Mouse (Mus musculus) hindbrain, embryonic 16.5 days (tissue): ENCODE results near the gene Cers1. TPM values are rescaled to one million over a fixed set of nuclear protein-coding genes. Genes with fewer than 3 reads are reported as not detected.
A peak's percentile ranks its signal among the peaks of the same experiment; 100 is the strongest.

ENCODE experiments used
- ATAC-seq: fragments of 200-750 bp; cut with Nextera tagmentation; 2 replicates; pipeline ENCODE4 v1.8.0; 2017; ENCODE audit warnings: moderate TSS enrichment, moderate library complexity
- H3K27ac ChIP-seq: fragments of 300-500 bp; sonication (generic); 2 replicates; pipeline ENCODE4 v1.5.1; 2014; ENCODE audit warnings: low read depth, mild to moderate bottlenecking, control low read depth, low read length, moderate library complexity
- H3K27me3 ChIP-seq: fragments of 300-500 bp; sonication (generic); replicated peaks from 2 replicates; pipeline ENCODE4 v1.6.1; 2014; ENCODE audit warnings: low read length; ENCODE audit not compliant: control insufficient read depth, insufficient read depth
- H3K36me3 ChIP-seq: fragments of 300-500 bp; sonication (generic); 2 replicates; pipeline ENCODE4 v1.6.1; 2014; ENCODE audit warnings: mild to moderate bottlenecking, low read length, moderate library complexity, mixed read lengths; ENCODE audit not compliant: control insufficient read depth, insufficient read depth
- H3K4me1 ChIP-seq: fragments of 300-500 bp; sonication (generic); 2 replicates; pipeline ENCODE4 v1.6.1; 2014; ENCODE audit warnings: low read depth, low read length; ENCODE audit not compliant: control insufficient read depth, insufficient read depth
- H3K4me2 ChIP-seq: fragments of 300-500 bp; sonication (generic); 2 replicates; pipeline ENCODE4 v1.6.1; 2014; ENCODE audit warnings: mild to moderate bottlenecking, low read length, control low read depth, moderate library complexity
- H3K4me3 ChIP-seq: fragments of 300-500 bp; sonication (generic); 2 replicates; pipeline ENCODE4 v1.5.1; 2014; ENCODE audit warnings: mild to moderate bottlenecking, low read length, control low read depth, moderate library complexity
- H3K9ac ChIP-seq: fragments of 300-500 bp; sonication (generic); 2 replicates; pipeline ENCODE4 v1.6.1; 2014; ENCODE audit warnings: low read depth, mild to moderate bottlenecking, control low read depth, low read length, moderate library complexity
- H3K9me3 ChIP-seq: fragments of 300-500 bp; sonication (generic); 2 replicates; pipeline ENCODE4 v1.6.1; 2014; ENCODE audit warnings: mild to moderate bottlenecking, low read length, moderate library complexity; ENCODE audit not compliant: control insufficient read depth
- WGBS: fragments of 180-500 bp; shearing (Covaris S2); extraction: QIAGEN DNeasy Blood & Tissue Kit; methylation state at CpG from one replicate; pipeline ENCODE4 v1.1.7; 2014; 5-methylcytosine and 5-hydroxymethylcytosine counted together
- polyA plus RNA-seq: library from polyadenylated mRNA; unstranded; fragments of >200 nt; fragmentation: Nextera tagmentation; extraction: Ambion mirVana; gene quantifications from 2 replicates; pipeline ENCODE4 v1.2.1, GENCODE M21; 2015

Cers1 gene
- polyA plus RNA-seq, 1 experiment from 2014 or later = 40.0 TPM

GRCm38 (mm10) chr8:70329835-70330740 is 14.5 kb downstream of the Cers1 start:
- H3K27ac ChIP-seq = no peak overlapping the region
- H3K36me3 ChIP-seq = peaks cover 47% of the 10 kb centered on the region
- H3K9ac ChIP-seq = peak overlapping the region; percentile 22; the same call in 1 of the 2 replicates
- H3K27me3 ChIP-seq = no peaks in the 10 kb centered on the region; the same call in 1 of the 2 replicates
- H3K4me1 ChIP-seq = peaks cover 15% of the 10 kb centered on the region
- WGBS = 10% methylated on average over 45 of the region's 45 CpGs
- no peak overlapping the region for H3K4me3 ChIP-seq
- peak; percentile 14; the same call in 1 of the 2 replicates for ATAC-seq
- H3K9me3 ChIP-seq = no peaks in the 10 kb centered on the region
- H3K4me2 ChIP-seq = peak overlapping the region; percentile 12

GRCm38 (mm10) chr8:70330741-70331364 is 15.3 kb downstream of the Cers1 start:
- peak; percentile 82 for ATAC-seq
- Histone ChIP-seq H3K27me3 (no peaks in the 10 kb centered on the region; the same call in 1 of the 2 replicates), H3K36me3 (peaks cover 51% of the 10 kb centered on the region), H3K4me1 (peaks cover 15% of the 10 kb centered on the region), H3K4me2 (peak overlapping the region; percentile 12), H3K27ac (peak overlapping the region; percentile 29; the same call in 1 of the 2 replicates), H3K9ac (no peak overlapping the region; the same call in 1 of the 2 replicates), H3K4me3 (peak overlapping the region; percentile 3; the same call in 1 of the 2 replicates), H3K9me3 (no peaks in the 10 kb centered on the region)
- 21% methylated on average over 51 of the region's 53 CpGs for WGBS

- Histone ChIP-seq H3K36me3 (peaks cover 58% of the 10 kb centered on the region), H3K4me1 (peaks cover 15% of the 10 kb centered on the region), H3K9ac (no peak overlapping the region), H3K27me3 (no peaks in the 10 kb centered on the region; the same call in 1 of the 2 replicates), H3K27ac (no peak overlapping the region; the same call in 1 of the 2 replicates), H3K4me3 (no peak overlapping the region), H3K4me2 (no peak overlapping the region), H3K9me3 (no peaks in the 10 kb centered on the region)
- WGBS = 50% methylated on average over 19 of the region's 19 CpGs
- ATAC-seq = no peak
These were observed 16.0 kb downstream of the Cers1 start for GRCm38 (mm10) chr8:70331526-70331925.

- peak; percentile 80 for ATAC-seq
- Histone ChIP-seq H3K27me3 (no peaks in the 10 kb centered on the region; the same call in 1 of the 2 replicates), H3K36me3 (peaks cover 63% of the 10 kb centered on the region), H3K9ac (no peak overlapping the region), H3K4me2 (no peak overlapping the region), H3K4me3 (no peak overlapping the region), H3K9me3 (no peaks in the 10 kb centered on the region), H3K4me1 (peaks cover 15% of the 10 kb centered on the region), H3K27ac (no peak overlapping the region)
- 23% methylated on average over 40 of the region's 41 CpGs for WGBS
These were observed 16.7 kb downstream of the Cers1 start for GRCm38 (mm10) chr8:70332070-70332877.

- Histone ChIP-seq H3K27ac (no peak overlapping the region), H3K9me3 (no peaks in the 10 kb centered on the region), H3K9ac (no peak overlapping the region), H3K4me1 (peaks cover 15% of the 10 kb centered on the region), H3K27me3 (no peaks in the 10 kb centered on the region; the same call in 1 of the 2 replicates), H3K36me3 (peaks cover 65% of the 10 kb centered on the region), H3K4me3 (no peak overlapping the region), H3K4me2 (no peak overlapping the region)
- ATAC-seq = no peak
- WGBS = 98% methylated on average over 6 of the region's 6 CpGs
These were observed 17.3 kb downstream of the Cers1 start for GRCm38 (mm10) chr8:70332878-70333202.

- Histone ChIP-seq H3K4me3 (no peak overlapping the region), H3K27me3 (no peaks in the 10 kb centered on the region), H3K36me3 (peaks cover 68% of the 10 kb centered on the region), H3K27ac (no peak overlapping the region), H3K4me1 (no peaks in the 10 kb centered on the region), H3K9me3 (no peaks in the 10 kb centered on the region), H3K4me2 (no peak overlapping the region), H3K9ac (no peak overlapping the region)
- WGBS = 95% methylated on average over 7 of the region's 7 CpGs
- ATAC-seq = no peak
These were observed 23.4 kb downstream of the Cers1 start for GRCm38 (mm10) chr8:70338931-70339330.

- H3K27ac ChIP-seq = no peak overlapping the region
- ATAC-seq = no peak
- no peak overlapping the region for H3K4me2 ChIP-seq
- 87% methylated on average over 7 of the region's 7 CpGs for WGBS
- no peaks in the 10 kb centered on the region for H3K4me1 ChIP-seq
- H3K4me3 ChIP-seq = no peak overlapping the region
- H3K27me3 ChIP-seq = no peaks in the 10 kb centered on the region
- H3K9ac ChIP-seq = no peak overlapping the region
- no peaks in the 10 kb centered on the region for H3K9me3 ChIP-seq
- peaks cover 51% of the 10 kb centered on the region for H3K36me3 ChIP-seq
These were observed 25.1 kb downstream of the Cers1 start for GRCm38 (mm10) chr8:70340659-70341058.

GRCm38 (mm10) chr8:70342007-70342406 is 26.4 kb downstream of the Cers1 start:
- Histone ChIP-seq H3K27ac (no peak overlapping the region), H3K27me3 (no peaks in the 10 kb centered on the region), H3K9ac (no peak overlapping the region), H3K4me3 (no peak overlapping the region), H3K4me1 (no peaks in the 10 kb centered on the region), H3K4me2 (no peak overlapping the region), H3K9me3 (no peaks in the 10 kb centered on the region), H3K36me3 (peaks cover 41% of the 10 kb centered on the region)
- ATAC-seq = no peak
- WGBS = 93% methylated on average over 14 of the region's 14 CpGs
